Mouse (Mus musculus) stomach, embryonic 14.5 days (tissue): ENCODE measurements around the gene Vwc2l. TPM values are rescaled to one million over a fixed set of nuclear protein-coding genes. Genes with fewer than 3 reads are reported as not detected.

Experiments used
- ATAC-seq: fragments of 200-750 bp; cut with Nextera tagmentation; 2 replicates; pipeline ENCODE4 v1.8.0; 2017; ENCODE audit warnings: low read depth, moderate TSS enrichment; ENCODE audit not compliant: insufficient number of reproducible peaks, insufficient read depth, low FRiP score
- H3K27ac ChIP-seq: fragments of 300-500 bp; sonication (generic); 2 replicates; pipeline ENCODE4 v1.5.1; 2014; ENCODE audit warnings: mild to moderate bottlenecking, low read length, moderate library complexity, mixed read lengths
- H3K27me3 ChIP-seq: fragments of 300-500 bp; sonication (generic); 2 replicates; pipeline ENCODE4 v1.6.1; 2014; ENCODE audit warnings: low read length, control low read depth, mixed read lengths; ENCODE audit not compliant: control insufficient read depth, insufficient read depth
- H3K36me3 ChIP-seq: fragments of 300-500 bp; sonication (generic); 2 replicates; pipeline ENCODE4 v1.6.1; 2014; ENCODE audit warnings: mild to moderate bottlenecking, control low read depth, low read length, moderate library complexity, mixed read lengths; ENCODE audit not compliant: control insufficient read depth, insufficient read depth
- H3K4me1 ChIP-seq: fragments of 300-500 bp; sonication (generic); 2 replicates; pipeline ENCODE4 v1.6.1; 2014; ENCODE audit warnings: low read length, control low read depth, mixed read lengths; ENCODE audit not compliant: control insufficient read depth, insufficient read depth
- H3K4me2 ChIP-seq: fragments of 300-500 bp; sonication (generic); replicated peaks from 2 replicates; pipeline ENCODE4 v1.6.1; 2014; ENCODE audit warnings: low read depth, low read length, control low read depth
- H3K4me3 ChIP-seq: fragments of 300-500 bp; sonication (generic); 2 replicates; pipeline ENCODE4 v1.5.1; 2014; ENCODE audit warnings: low read depth, low read length, control low read depth
- H3K9ac ChIP-seq: fragments of 300-500 bp; sonication (generic); replicated peaks from 2 replicates; pipeline ENCODE4 v1.6.1; 2014; ENCODE audit warnings: low read depth, mild to moderate bottlenecking, control low read depth, low read length, moderate library complexity, mixed read lengths
- H3K9me3 ChIP-seq: fragments of 300-500 bp; sonication (generic); 2 replicates; pipeline ENCODE4 v1.6.1; 2016; ENCODE audit warnings: low read depth, low read length, control low read depth; ENCODE audit not compliant: control insufficient read depth
- WGBS: fragments of 180-500 bp; shearing (Covaris S2); extraction: QIAGEN DNeasy Blood & Tissue Kit; methylation state at CpG from one replicate; pipeline ENCODE4 v1.1.7; 2014; 5-methylcytosine and 5-hydroxymethylcytosine counted together
- polyA plus RNA-seq: library from polyadenylated mRNA; unstranded; fragments of >200 nt; fragmentation: Nextera tagmentation; extraction: Ambion mirVana; gene quantifications from 2 replicates; pipeline ENCODE4 v1.2.1, GENCODE M21; 2014

The Vwc2l gene
- polyA plus RNA-seq, 1 experiment from 2014 or later, result 0.13 TPM

GRCm38 (mm10) chr1:70803401-70803800 lies 77.9 kb downstream of the Vwc2l start:
- WGBS, result 69% methylated on average over 3 of the region's 3 CpGs
- no peak overlapping the region for H3K9ac ChIP-seq
- ATAC-seq, result no peak

GRCm38 (mm10) chr1:70823111-70823510 lies 97.6 kb downstream of the Vwc2l start:
- no peaks in the 10 kb centered on the region for H3K27me3 ChIP-seq
- no peaks in the 10 kb centered on the region for H3K36me3 ChIP-seq
- no peak overlapping the region for H3K4me2 ChIP-seq
- no peak overlapping the region for H3K4me3 ChIP-seq
- no peak overlapping the region for H3K9ac ChIP-seq
- WGBS, result 47% methylated on average over 2 of the region's 2 CpGs
- H3K4me1 ChIP-seq, result no peaks in the 10 kb centered on the region
- H3K27ac ChIP-seq, result no peak overlapping the region
- no peak for ATAC-seq
- H3K9me3 ChIP-seq, result no peaks in the 10 kb centered on the region

More at GRCm38 (mm10) chr1:70803401-70803800, 77.9 kb downstream of the Vwc2l start:
- no peaks in the 10 kb centered on the region for H3K27me3 ChIP-seq
- no peaks in the 10 kb centered on the region for H3K9me3 ChIP-seq
- no peaks in the 10 kb centered on the region for H3K4me1 ChIP-seq
- no peaks in the 10 kb centered on the region for H3K36me3 ChIP-seq
- H3K4me2 ChIP-seq, result no peak overlapping the region
- no peak overlapping the region for H3K27ac ChIP-seq
- H3K4me3 ChIP-seq, result no peak overlapping the region

- Histone ChIP-seq H3K4me2 (no peak overlapping the region), H3K9me3 (no peaks in the 10 kb centered on the region), H3K4me1 (no peaks in the 10 kb centered on the region), H3K4me3 (no peak overlapping the region), H3K27me3 (no peaks in the 10 kb centered on the region), H3K36me3 (no peaks in the 10 kb centered on the region), H3K27ac (no peak overlapping the region), H3K9ac (no peak overlapping the region)
- WGBS, result 80% methylated on average over 3 of the region's 3 CpGs
- peak; percentile 56; the same call in 1 of the 2 replicates for ATAC-seq
Observed at GRCm38 (mm10) chr1:70833262-70833661, 107.7 kb downstream of the Vwc2l start.

- Histone ChIP-seq H3K9me3 (no peaks in the 10 kb centered on the region), H3K36me3 (no peaks in the 10 kb centered on the region), H3K4me3 (no peak overlapping the region), H3K4me2 (no peak overlapping the region), H3K27me3 (no peaks in the 10 kb centered on the region), H3K9ac (no peak overlapping the region), H3K27ac (no peak overlapping the region), H3K4me1 (no peaks in the 10 kb centered on the region)
- WGBS, result 74% methylated on average over 7 of the region's 7 CpGs
- no peak for ATAC-seq
Observed at GRCm38 (mm10) chr1:70842222-70842621, 116.7 kb downstream of the Vwc2l start.

GRCm38 (mm10) chr1:70845276-70845675 lies 119.8 kb downstream of the Vwc2l start:
- no peaks in the 10 kb centered on the region for H3K36me3 ChIP-seq
- H3K4me2 ChIP-seq, result no peak overlapping the region
- H3K9me3 ChIP-seq, result no peaks in the 10 kb centered on the region
- no peak overlapping the region for H3K27ac ChIP-seq
- no peak overlapping the region for H3K9ac ChIP-seq
- ATAC-seq, result no peak
- no peaks in the 10 kb centered on the region for H3K4me1 ChIP-seq
- no peak overlapping the region for H3K4me3 ChIP-seq
- H3K27me3 ChIP-seq, result no peaks in the 10 kb centered on the region

- no peaks in the 10 kb centered on the region for H3K27me3 ChIP-seq
- H3K4me3 ChIP-seq, result no peak overlapping the region
- WGBS, result 62% methylated on average over 12 of the region's 12 CpGs
- no peak overlapping the region for H3K9ac ChIP-seq
- no peaks in the 10 kb centered on the region for H3K9me3 ChIP-seq
- H3K4me1 ChIP-seq, result no peaks in the 10 kb centered on the region
- H3K4me2 ChIP-seq, result no peak overlapping the region
- H3K27ac ChIP-seq, result no peak overlapping the region
- no peak for ATAC-seq
- no peaks in the 10 kb centered on the region for H3K36me3 ChIP-seq
Observed at GRCm38 (mm10) chr1:70851633-70852390, 126.3 kb downstream of the Vwc2l start.

- 69% methylated on average over 11 of the region's 11 CpGs for WGBS
Observed at GRCm38 (mm10) chr1:70853446-70853845, 127.9 kb downstream of the Vwc2l start.

GRCm38 (mm10) chr1:70855912-70856311 lies 130.4 kb downstream of the Vwc2l start:
- Histone ChIP-seq H3K9ac (no peak overlapping the region), H3K4me3 (no peak overlapping the region), H3K36me3 (no peaks in the 10 kb centered on the region), H3K27me3 (no peaks in the 10 kb centered on the region), H3K4me2 (no peak overlapping the region), H3K27ac (no peak overlapping the region), H3K9me3 (no peaks in the 10 kb centered on the region), H3K4me1 (no peaks in the 10 kb centered on the region)
- 72% methylated on average over 5 of the region's 5 CpGs for WGBS
- ATAC-seq, result no peak

More at GRCm38 (mm10) chr1:70853446-70853845, 127.9 kb downstream of the Vwc2l start:
- ATAC-seq, result no peak
- Histone ChIP-seq H3K27me3 (no peaks in the 10 kb centered on the region), H3K9ac (no peak overlapping the region), H3K27ac (no peak overlapping the region), H3K36me3 (no peaks in the 10 kb centered on the region), H3K9me3 (no peaks in the 10 kb centered on the region), H3K4me3 (no peak overlapping the region), H3K4me2 (no peak overlapping the region), H3K4me1 (no peaks in the 10 kb centered on the region)

GRCm38 (mm10) chr1:70861672-70862071 lies 136.2 kb downstream of the Vwc2l start:
- no peak for ATAC-seq
- H3K4me2 ChIP-seq, result no peak overlapping the region
- no peaks in the 10 kb centered on the region for H3K4me1 ChIP-seq
- 44% methylated on average over 2 of the region's 2 CpGs for WGBS
- H3K27ac ChIP-seq, result no peak overlapping the region
- H3K9me3 ChIP-seq, result no peaks in the 10 kb centered on the region
- no peak overlapping the region for H3K4me3 ChIP-seq
- no peaks in the 10 kb centered on the region for H3K36me3 ChIP-seq
- no peaks in the 10 kb centered on the region for H3K27me3 ChIP-seq
- no peak overlapping the region for H3K9ac ChIP-seq
